Mouse (Mus musculus) brain, embryonic 14.5 days (tissue): ENCODE measurements around the gene Rps6kb1.

Source experiments
- CTCF ChIP-seq: fragments of 200-500 bp; IDR thresholded peaks from 2 replicates; pipeline ENCODE4 v1.5.1; 2012; ENCODE audit warnings: inconsistent platforms, mild to moderate bottlenecking, moderate library complexity, borderline replicate concordance; ENCODE audit not compliant: insufficient read depth, insufficient read length; ENCODE audit errors: extremely low read depth
- POLR2A ChIP-seq: fragments of 200-500 bp; IDR thresholded peaks from 2 replicates; pipeline ENCODE4 v1.6.1; 2012; ENCODE audit warnings: mild to moderate bottlenecking, inconsistent platforms, borderline replicate concordance; ENCODE audit not compliant: poor library complexity, insufficient read depth, insufficient read length, severe bottlenecking; ENCODE audit errors: extremely low read depth

DNA sequence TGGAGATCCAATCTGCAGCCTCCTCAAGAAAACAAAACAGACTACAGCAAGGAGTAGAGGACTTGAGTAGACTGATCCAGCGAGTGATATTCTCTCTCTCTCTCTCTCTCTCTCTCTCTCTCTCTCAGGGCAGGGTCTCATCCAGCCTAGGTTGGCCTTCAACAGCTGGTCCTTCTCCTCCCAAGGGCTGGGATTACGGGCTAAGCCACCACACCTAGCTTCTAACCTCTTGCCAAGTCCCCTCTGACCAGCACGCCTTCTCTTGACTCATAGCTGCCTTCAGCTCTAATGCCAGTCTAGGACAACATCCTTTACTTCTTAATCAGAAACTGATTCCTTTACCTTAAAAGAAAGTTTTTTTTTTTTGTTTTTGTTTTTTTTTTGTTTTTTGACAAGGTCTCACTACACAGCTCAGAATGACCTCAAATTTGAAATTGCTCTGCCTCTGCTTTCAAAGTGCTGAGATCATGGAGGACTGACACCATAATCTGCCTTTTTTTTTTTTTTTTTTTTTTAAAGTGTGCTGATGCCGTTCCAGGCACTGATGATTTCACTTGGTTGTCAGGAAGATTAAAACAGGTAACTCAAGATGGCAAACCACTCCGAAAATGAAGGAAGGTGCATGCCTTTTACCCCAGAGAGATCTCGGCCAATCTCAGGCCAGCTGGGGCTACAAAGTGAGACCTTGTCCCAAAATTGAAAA is 33.7 kb upstream of the Rps6kb1 start:
- TF ChIP-seq CTCF (no peak), POLR2A (no peak)
